Mouse (Mus musculus): ENCODE data around the gene Zdhhc21. TPM values are rescaled to one million over a fixed set of nuclear protein-coding genes. Genes with fewer than 3 reads are reported as not detected.

Zdhhc21 gene
- polyA plus RNA-seq, 1 experiment from 2014 or later = 10.9 TPM

- Histone ChIP-seq H3K27ac (ENCODE audit: low read depth, low read length) (no peak overlapping the region; the same call in 1 of the 2 replicates), H3K27me3 (replicated peaks; ENCODE audit: control insufficient read depth, insufficient read depth, low read length) (no peaks in the 10 kb centered on the region), H3K9ac (ENCODE audit: low read depth, low read length) (peak overlapping the region; percentile 81), H3K36me3 (ENCODE audit: control insufficient read depth, insufficient read depth, low read length) (no peaks in the 10 kb centered on the region), H3K9me3 (ENCODE audit: control insufficient read depth, low read length) (no peaks in the 10 kb centered on the region), H3K4me3 (ENCODE audit: low read depth, low read length) (peak overlapping the region; percentile 84), H3K4me2 (peak overlapping the region; percentile 79), H3K4me1 (replicated peaks; ENCODE audit: control insufficient read depth, insufficient read depth, low read length) (no peaks in the 10 kb centered on the region)
- no peak for DNase-seq (ENCODE audit: low spot score)
- 18% methylated on average over 4 of the region's 4 CpGs for WGBS
- 0 out of 2 replicates have a peak, but pooled peaks have one; percentile 15 for ATAC-seq (replicated peaks; ENCODE audit: low FRiP score)
Observed at GRCm38 (mm10) chr4:82858431-82859010, 1.2 kb downstream of the Zdhhc21 start.

- ATAC-seq (replicated peaks; ENCODE audit: low FRiP score) (no peak), DNase-seq (ENCODE audit: low spot score) (no peak)
- Histone ChIP-seq H3K36me3 (ENCODE audit: control insufficient read depth, insufficient read depth, low read length) (peaks cover 2% of the 10 kb centered on the region; the same call in 1 of the 2 replicates), H3K27me3 (replicated peaks; ENCODE audit: control insufficient read depth, insufficient read depth, low read length) (no peaks in the 10 kb centered on the region), H3K9ac (ENCODE audit: low read depth, low read length) (no peak overlapping the region), H3K4me3 (ENCODE audit: low read depth, low read length) (no peak overlapping the region), H3K4me1 (replicated peaks; ENCODE audit: control insufficient read depth, insufficient read depth, low read length) (peaks cover 1% of the 10 kb centered on the region; the same call in 1 of the 2 replicates), H3K27ac (ENCODE audit: low read depth, low read length) (no peak overlapping the region), H3K4me2 (no peak overlapping the region), H3K9me3 (ENCODE audit: control insufficient read depth, low read length) (no peaks in the 10 kb centered on the region)
- WGBS = 74% methylated on average over 3 of the region's 3 CpGs
Observed at GRCm38 (mm10) chr4:82856986-82857385, 2.8 kb downstream of the Zdhhc21 start.

GRCm38 (mm10) chr4:82853809-82854208 is 5.9 kb downstream of the Zdhhc21 start:
- Histone ChIP-seq H3K27me3 (replicated peaks; ENCODE audit: control insufficient read depth, insufficient read depth, low read length) (no peaks in the 10 kb centered on the region), H3K4me3 (ENCODE audit: low read depth, low read length) (no peak overlapping the region), H3K9me3 (ENCODE audit: control insufficient read depth, low read length) (no peaks in the 10 kb centered on the region), H3K36me3 (ENCODE audit: control insufficient read depth, insufficient read depth, low read length) (peaks cover 2% of the 10 kb centered on the region; the same call in 1 of the 2 replicates), H3K4me2 (no peak overlapping the region), H3K9ac (ENCODE audit: low read depth, low read length) (no peak overlapping the region), H3K27ac (ENCODE audit: low read depth, low read length) (no peak overlapping the region), H3K4me1 (replicated peaks; ENCODE audit: control insufficient read depth, insufficient read depth, low read length) (peaks cover 10% of the 10 kb centered on the region)
- DNase-seq (ENCODE audit: low spot score) (no peak), ATAC-seq (replicated peaks; ENCODE audit: low FRiP score) (no peak)
- 88% methylated on average over 2 of the region's 2 CpGs for WGBS

- H3K4me2 ChIP-seq = peak overlapping the region; percentile 36
Observed at GRCm38 (mm10) chr4:82848552-82849234, 11.1 kb downstream of the Zdhhc21 start.

GRCm38 (mm10) chr4:82837526-82838240 is 22.1 kb downstream of the Zdhhc21 start:
- Histone ChIP-seq H3K4me2 (no peak overlapping the region), H3K27me3 (replicated peaks; ENCODE audit: control insufficient read depth, insufficient read depth, low read length) (no peaks in the 10 kb centered on the region), H3K4me3 (ENCODE audit: low read depth, low read length) (no peak overlapping the region), H3K27ac (ENCODE audit: low read depth, low read length) (no peak overlapping the region), H3K36me3 (ENCODE audit: control insufficient read depth, insufficient read depth, low read length) (no peaks in the 10 kb centered on the region), H3K9ac (ENCODE audit: low read depth, low read length) (no peak overlapping the region), H3K9me3 (ENCODE audit: control insufficient read depth, low read length) (no peaks in the 10 kb centered on the region), H3K4me1 (replicated peaks; ENCODE audit: control insufficient read depth, insufficient read depth, low read length) (no peaks in the 10 kb centered on the region)
- WGBS = 82% methylated on average over 3 of the region's 3 CpGs
- ATAC-seq (replicated peaks; ENCODE audit: low FRiP score) = no peak
- no peak for DNase-seq (ENCODE audit: low spot score)

More at GRCm38 (mm10) chr4:82848552-82849234, 11.1 kb downstream of the Zdhhc21 start:
- H3K4me1 ChIP-seq (replicated peaks; ENCODE audit: control insufficient read depth, insufficient read depth, low read length) = peaks cover 18% of the 10 kb centered on the region
- H3K36me3 ChIP-seq (ENCODE audit: control insufficient read depth, insufficient read depth, low read length) = peaks cover 2% of the 10 kb centered on the region; the same call in 1 of the 2 replicates
- WGBS = 31% methylated on average over 5 of the region's 5 CpGs
- ATAC-seq (replicated peaks; ENCODE audit: low FRiP score) = peak; percentile 90
- no peaks in the 10 kb centered on the region for H3K27me3 ChIP-seq (replicated peaks; ENCODE audit: control insufficient read depth, insufficient read depth, low read length)
- no peaks in the 10 kb centered on the region for H3K9me3 ChIP-seq (ENCODE audit: control insufficient read depth, low read length)
- H3K9ac ChIP-seq (ENCODE audit: low read depth, low read length) = no peak overlapping the region
- no peak for DNase-seq (ENCODE audit: low spot score)
- H3K4me3 ChIP-seq (ENCODE audit: low read depth, low read length) = no peak overlapping the region
- H3K27ac ChIP-seq (ENCODE audit: low read depth, low read length) = peak overlapping the region; percentile 16; the same call in 1 of the 2 replicates

- Histone ChIP-seq H3K9me3 (ENCODE audit: control insufficient read depth, low read length) (no peaks in the 10 kb centered on the region), H3K27ac (ENCODE audit: low read depth, low read length) (no peak overlapping the region), H3K36me3 (ENCODE audit: control insufficient read depth, insufficient read depth, low read length) (no peaks in the 10 kb centered on the region), H3K4me3 (ENCODE audit: low read depth, low read length) (no peak overlapping the region), H3K27me3 (replicated peaks; ENCODE audit: control insufficient read depth, insufficient read depth, low read length) (no peaks in the 10 kb centered on the region), H3K4me2 (no peak overlapping the region), H3K9ac (ENCODE audit: low read depth, low read length) (no peak overlapping the region), H3K4me1 (replicated peaks; ENCODE audit: control insufficient read depth, insufficient read depth, low read length) (no peaks in the 10 kb centered on the region)
- DNase-seq (ENCODE audit: low spot score) (no peak), ATAC-seq (replicated peaks; ENCODE audit: low FRiP score) (no peak)
- WGBS = 92% methylated on average over 2 of the region's 2 CpGs
Observed at GRCm38 (mm10) chr4:82831155-82831554, 28.6 kb downstream of the Zdhhc21 start.

GRCm38 (mm10) chr4:82829429-82829828 is 30.3 kb downstream of the Zdhhc21 start:
- no peaks in the 10 kb centered on the region for H3K9me3 ChIP-seq (ENCODE audit: control insufficient read depth, low read length)
- H3K4me2 ChIP-seq = no peak overlapping the region
- DNase-seq (ENCODE audit: low spot score) (no peak), ATAC-seq (replicated peaks; ENCODE audit: low FRiP score) (no peak)
- WGBS = 61% methylated on average over 5 of the region's 5 CpGs
- no peaks in the 10 kb centered on the region for H3K36me3 ChIP-seq (ENCODE audit: control insufficient read depth, insufficient read depth, low read length)
- H3K9ac ChIP-seq (ENCODE audit: low read depth, low read length) = no peak overlapping the region
- no peak overlapping the region for H3K27ac ChIP-seq (ENCODE audit: low read depth, low read length)
- H3K4me3 ChIP-seq (ENCODE audit: low read depth, low read length) = no peak overlapping the region
- H3K4me1 ChIP-seq (replicated peaks; ENCODE audit: control insufficient read depth, insufficient read depth, low read length) = no peaks in the 10 kb centered on the region
- H3K27me3 ChIP-seq (replicated peaks; ENCODE audit: control insufficient read depth, insufficient read depth, low read length) = no peaks in the 10 kb centered on the region

- Histone ChIP-seq H3K27ac (ENCODE audit: low read depth, low read length) (no peak overlapping the region), H3K9me3 (ENCODE audit: control insufficient read depth, low read length) (no peaks in the 10 kb centered on the region), H3K9ac (ENCODE audit: low read depth, low read length) (no peak overlapping the region), H3K4me3 (ENCODE audit: low read depth, low read length) (no peak overlapping the region), H3K4me1 (replicated peaks; ENCODE audit: control insufficient read depth, insufficient read depth, low read length) (no peaks in the 10 kb centered on the region), H3K4me2 (no peak overlapping the region), H3K27me3 (replicated peaks; ENCODE audit: control insufficient read depth, insufficient read depth, low read length) (no peaks in the 10 kb centered on the region), H3K36me3 (ENCODE audit: control insufficient read depth, insufficient read depth, low read length) (no peaks in the 10 kb centered on the region)
- no peak for ATAC-seq (replicated peaks; ENCODE audit: low FRiP score)
- DNase-seq (ENCODE audit: low spot score) = no peak
- 89% methylated on average over 2 of the region's 2 CpGs for WGBS
Observed at GRCm38 (mm10) chr4:82827001-82827400, 32.8 kb downstream of the Zdhhc21 start.

Measured in liver, embryonic 11.5 days (tissue).